Mouse (Mus musculus) cortical plate, adult 2 months (tissue): ENCODE data around the gene Hagh.

Experiments used
- CTCF ChIP-seq: fragments of 200-500 bp; IDR thresholded peaks from 2 replicates; pipeline ENCODE4 v1.5.1; 2011; ENCODE audit warnings: mild to moderate bottlenecking, control low read depth, low read length; ENCODE audit not compliant: insufficient read depth; ENCODE audit errors: extremely low read depth
- POLR2A ChIP-seq: fragments of 200-500 bp; IDR thresholded peaks from 2 replicates; pipeline ENCODE4 v1.6.1; 2011; ENCODE audit warnings: mild to moderate bottlenecking, low read length, control low read depth; ENCODE audit not compliant: insufficient read depth; ENCODE audit errors: extremely low read depth

GRCm38 (mm10) chr17:24873695-24874404 lies 33.9 kb downstream of the Hagh start:
- TF ChIP-seq POLR2A (no peak), CTCF (no peak)
